Mouse (Mus musculus) forebrain, embryonic 13.5 days (tissue): ENCODE measurements at regions not wholly inside any gene's neighbourhood (a gene's known extent, or its start where the extent isn't known, plus 50 kb on each side); places are given as distances from the start of the nearest gene placed in this dataset.

Experiments
- ATAC-seq: fragments of 200-750 bp; cut with Nextera tagmentation; 2 replicates; pipeline ENCODE4 v1.8.0; 2017
- H3K27ac ChIP-seq: fragments of 300-500 bp; sonication (generic); 2 replicates; pipeline ENCODE4 v1.5.1; 2015; ENCODE audit warnings: inconsistent platforms, mild to moderate bottlenecking, moderate library complexity
- H3K27me3 ChIP-seq: fragments of 300-500 bp; sonication (generic); 2 replicates; pipeline ENCODE4 v1.6.1; 2015; ENCODE audit warnings: mild to moderate bottlenecking, inconsistent platforms
- H3K36me3 ChIP-seq: fragments of 300-500 bp; sonication (generic); 2 replicates; pipeline ENCODE4 v1.6.1; 2015; ENCODE audit warnings: mild to moderate bottlenecking, inconsistent platforms; ENCODE audit not compliant: poor library complexity, severe bottlenecking
- H3K4me1 ChIP-seq: fragments of 300-500 bp; sonication (generic); 2 replicates; pipeline ENCODE4 v1.6.1; 2015; ENCODE audit warnings: inconsistent platforms
- H3K4me2 ChIP-seq: fragments of 300-500 bp; sonication (generic); 2 replicates; pipeline ENCODE4 v1.6.1; 2015; ENCODE audit warnings: inconsistent platforms, mild to moderate bottlenecking, moderate library complexity
- H3K4me3 ChIP-seq: fragments of 300-500 bp; sonication (generic); 2 replicates; pipeline ENCODE4 v1.5.1; 2015; ENCODE audit warnings: mild to moderate bottlenecking, inconsistent platforms
- H3K9ac ChIP-seq: fragments of 300-500 bp; sonication (generic); 2 replicates; pipeline ENCODE4 v1.6.1; 2015; ENCODE audit warnings: mild to moderate bottlenecking, inconsistent platforms
- H3K9me3 ChIP-seq: fragments of 300-500 bp; sonication (generic); replicated peaks from 2 replicates; pipeline ENCODE4 v1.6.1; 2016; ENCODE audit warnings: inconsistent platforms
- WGBS: fragments of 180-500 bp; shearing (Covaris S2); methylation state at CpG from one replicate; pipeline ENCODE4 v1.1.7; 2015; 5-methylcytosine and 5-hydroxymethylcytosine counted together

DNA sequence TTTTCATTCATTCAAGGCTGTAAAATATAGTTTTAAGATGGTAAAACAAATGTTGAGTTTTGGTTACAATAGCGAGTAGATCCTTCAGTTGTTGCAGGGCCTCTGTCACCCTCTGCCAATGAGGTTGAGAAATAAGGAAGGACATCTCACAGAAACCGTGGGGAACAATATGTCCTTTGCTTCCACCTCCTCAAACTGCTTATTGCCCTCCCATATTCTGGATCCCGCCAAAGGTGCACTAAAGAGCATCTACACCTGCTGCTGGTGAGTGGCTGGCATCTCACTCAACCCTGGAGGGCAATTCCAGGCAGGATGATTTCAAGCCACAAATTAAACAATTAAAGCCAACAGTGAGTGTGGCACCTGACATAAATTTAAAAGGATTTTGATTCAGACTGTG is 53.4 kb downstream of the Prr30 start:
- WGBS = 88% methylated on average over 3 of the region's 3 CpGs
- Histone ChIP-seq H3K9ac (no peak overlapping the region), H3K9me3 (no peaks in the 10 kb centered on the region), H3K36me3 (no peaks in the 10 kb centered on the region), H3K27me3 (no peaks in the 10 kb centered on the region), H3K4me3 (no peak overlapping the region), H3K27ac (no peak overlapping the region), H3K4me2 (no peak overlapping the region), H3K4me1 (no peaks in the 10 kb centered on the region)
- ATAC-seq = no peak

DNA sequence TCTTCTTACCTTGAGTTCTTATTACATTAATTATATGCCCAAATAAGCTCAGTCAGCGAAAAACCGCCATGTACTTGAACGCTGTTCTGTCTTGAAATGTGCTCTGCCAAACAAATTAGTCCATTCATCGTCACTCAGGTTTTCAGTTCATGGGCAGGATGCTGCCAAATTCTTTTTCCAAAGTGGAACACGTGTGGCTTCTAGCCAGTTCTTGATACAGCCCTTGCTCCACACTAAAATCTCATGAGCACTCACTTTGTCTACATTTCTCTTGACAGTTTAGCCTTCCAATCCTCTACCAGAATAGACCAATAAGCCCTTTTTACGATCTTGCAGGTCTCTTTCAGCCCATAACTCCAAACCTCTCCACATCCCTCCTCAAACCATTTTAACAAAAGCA is 62.7 kb downstream of the Prr30 start:
- Histone ChIP-seq H3K36me3 (no peaks in the 10 kb centered on the region), H3K27ac (no peak overlapping the region), H3K27me3 (no peaks in the 10 kb centered on the region), H3K9ac (no peak overlapping the region), H3K4me3 (no peak overlapping the region), H3K9me3 (no peaks in the 10 kb centered on the region), H3K4me1 (peaks cover 10% of the 10 kb centered on the region), H3K4me2 (no peak overlapping the region)
- ATAC-seq = peak; percentile 57
- WGBS = 55% methylated on average over 6 of the region's 6 CpGs
